Mouse (Mus musculus) forebrain, embryonic 15.5 days (tissue): ENCODE results near the gene Ap3m1. TPM values are rescaled to one million over a fixed set of nuclear protein-coding genes. Genes with fewer than 3 reads are reported as not detected.

Experiments
- ATAC-seq: fragments of 200-750 bp; cut with Nextera tagmentation; replicated peaks from 2 replicates; pipeline ENCODE4 v1.8.0; 2017; ENCODE audit warnings: mild to moderate bottlenecking, moderate TSS enrichment, moderate library complexity
- H3K27ac ChIP-seq: fragments of 300-500 bp; sonication (generic); replicated peaks from 2 replicates; pipeline ENCODE4 v1.5.1; 2015; ENCODE audit warnings: mild to moderate bottlenecking, inconsistent platforms
- H3K27me3 ChIP-seq: fragments of 300-500 bp; sonication (generic); 2 replicates; pipeline ENCODE4 v1.6.1; 2015; ENCODE audit warnings: inconsistent platforms
- H3K36me3 ChIP-seq: fragments of 300-500 bp; sonication (generic); 2 replicates; pipeline ENCODE4 v1.6.1; 2015; ENCODE audit warnings: mild to moderate bottlenecking, inconsistent platforms
- H3K4me1 ChIP-seq: fragments of 300-500 bp; sonication (generic); 2 replicates; pipeline ENCODE4 v1.6.1; 2015; ENCODE audit warnings: inconsistent platforms
- H3K4me2 ChIP-seq: fragments of 300-500 bp; sonication (generic); replicated peaks from 2 replicates; pipeline ENCODE4 v1.6.1; 2015; ENCODE audit warnings: mild to moderate bottlenecking, inconsistent platforms
- H3K4me3 ChIP-seq: fragments of 300-500 bp; sonication (generic); 2 replicates; pipeline ENCODE4 v1.5.1; 2015; ENCODE audit warnings: mild to moderate bottlenecking, inconsistent platforms
- H3K9ac ChIP-seq: fragments of 300-500 bp; sonication (generic); replicated peaks from 2 replicates; pipeline ENCODE4 v1.6.1; 2015; ENCODE audit warnings: mild to moderate bottlenecking, inconsistent platforms
- H3K9me3 ChIP-seq: fragments of 300-500 bp; sonication (generic); 2 replicates; pipeline ENCODE4 v1.6.1; 2016; ENCODE audit warnings: inconsistent platforms
- WGBS: fragments of 180-500 bp; shearing (Covaris S2); methylation state at CpG from one replicate; pipeline ENCODE4 v1.1.7; 2015; ENCODE audit warnings: mixed read lengths; 5-methylcytosine and 5-hydroxymethylcytosine counted together
- polyA plus RNA-seq: library from polyadenylated mRNA; unstranded; fragments of >200 nt; fragmentation: Nextera tagmentation; extraction: Ambion mirVana; gene quantifications from 2 replicates; pipeline ENCODE4 v1.2.1, GENCODE M21; 2015

Gene Ap3m1
- polyA plus RNA-seq, 1 experiment from 2014 or later, result 107 TPM

GRCm38 (mm10) chr14:21064321-21064720, 12.0 kb upstream of the Ap3m1 start:
- H3K27me3 ChIP-seq, result no peaks in the 10 kb centered on the region
- H3K4me2 ChIP-seq, result no peak overlapping the region
- H3K36me3 ChIP-seq, result no peaks in the 10 kb centered on the region
- H3K9ac ChIP-seq, result no peak overlapping the region
- no peaks in the 10 kb centered on the region for H3K9me3 ChIP-seq
- no peak overlapping the region for H3K27ac ChIP-seq
- ATAC-seq, result no peak
- H3K4me1 ChIP-seq, result no peaks in the 10 kb centered on the region
- H3K4me3 ChIP-seq, result no peak overlapping the region
- 32% methylated on average over 1 of the region's 1 CpGs for WGBS

DNA sequence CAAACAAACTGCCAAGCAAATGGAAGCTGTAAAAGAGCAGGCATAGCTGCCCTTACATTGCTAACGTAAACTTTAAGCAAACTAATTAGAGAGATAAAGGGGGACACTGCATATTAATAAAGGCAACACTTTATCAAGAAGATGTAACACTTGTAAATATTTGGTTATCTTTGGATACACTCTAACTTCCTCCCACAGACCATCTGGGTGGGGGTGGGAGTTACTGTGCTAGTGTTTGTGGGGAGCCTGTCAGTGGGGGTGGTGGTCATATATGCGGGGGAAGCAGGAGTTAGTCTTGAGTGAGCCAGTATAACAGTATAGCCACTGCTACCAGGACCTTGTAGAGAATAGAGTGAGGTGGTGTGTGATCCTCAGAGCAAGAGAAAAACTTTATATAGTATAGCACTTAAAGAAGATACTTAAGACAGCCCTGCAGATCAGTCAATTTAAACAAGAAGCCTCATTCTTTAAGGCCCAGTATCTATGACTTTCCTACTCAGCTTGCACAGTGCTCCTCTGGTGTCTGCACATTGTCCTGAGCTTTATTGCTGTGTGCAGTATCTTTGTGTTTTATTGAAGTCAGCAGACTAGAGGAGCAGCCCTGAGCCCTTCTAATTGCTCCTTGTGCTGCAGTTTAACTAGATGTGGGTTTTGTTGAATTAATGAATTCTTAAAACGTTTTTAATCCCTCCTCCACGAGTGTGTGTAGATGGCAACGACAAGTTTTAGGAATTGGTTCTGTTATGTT, 10.6 kb upstream of the Ap3m1 start:
- Histone ChIP-seq H3K27me3 (no peaks in the 10 kb centered on the region), H3K9me3 (no peaks in the 10 kb centered on the region), H3K4me3 (no peak overlapping the region), H3K4me2 (no peak overlapping the region), H3K36me3 (no peaks in the 10 kb centered on the region), H3K27ac (no peak overlapping the region), H3K4me1 (no peaks in the 10 kb centered on the region), H3K9ac (no peak overlapping the region)
- 46% methylated on average over 5 of the region's 5 CpGs for WGBS
- no peak for ATAC-seq

GRCm38 (mm10) chr14:21058972-21059371, 6.7 kb upstream of the Ap3m1 start:
- ATAC-seq, result no peak
- H3K9ac ChIP-seq, result no peak overlapping the region
- H3K4me1 ChIP-seq, result no peaks in the 10 kb centered on the region
- H3K4me3 ChIP-seq, result no peak overlapping the region
- H3K36me3 ChIP-seq, result no peaks in the 10 kb centered on the region
- H3K27me3 ChIP-seq, result no peaks in the 10 kb centered on the region
- no peaks in the 10 kb centered on the region for H3K9me3 ChIP-seq
- no peak overlapping the region for H3K27ac ChIP-seq
- 89% methylated on average over 2 of the region's 2 CpGs for WGBS
- H3K4me2 ChIP-seq, result no peak overlapping the region

- ATAC-seq, result no peak
- no peaks in the 10 kb centered on the region for H3K27me3 ChIP-seq
- peak overlapping the region; percentile 95; the same call in 1 of the 2 replicates for H3K4me2 ChIP-seq
- H3K27ac ChIP-seq, result no peak overlapping the region
- H3K4me3 ChIP-seq, result peak overlapping the region; percentile 71
- 45% methylated on average over 7 of the region's 7 CpGs for WGBS
- H3K9ac ChIP-seq, result no peak overlapping the region
- peaks cover 20% of the 10 kb centered on the region for H3K4me1 ChIP-seq
- H3K9me3 ChIP-seq, result no peaks in the 10 kb centered on the region
- H3K36me3 ChIP-seq, result no peaks in the 10 kb centered on the region
These were observed 1.3 kb upstream of the Ap3m1 start for GRCm38 (mm10) chr14:21053586-21053985.

DNA sequence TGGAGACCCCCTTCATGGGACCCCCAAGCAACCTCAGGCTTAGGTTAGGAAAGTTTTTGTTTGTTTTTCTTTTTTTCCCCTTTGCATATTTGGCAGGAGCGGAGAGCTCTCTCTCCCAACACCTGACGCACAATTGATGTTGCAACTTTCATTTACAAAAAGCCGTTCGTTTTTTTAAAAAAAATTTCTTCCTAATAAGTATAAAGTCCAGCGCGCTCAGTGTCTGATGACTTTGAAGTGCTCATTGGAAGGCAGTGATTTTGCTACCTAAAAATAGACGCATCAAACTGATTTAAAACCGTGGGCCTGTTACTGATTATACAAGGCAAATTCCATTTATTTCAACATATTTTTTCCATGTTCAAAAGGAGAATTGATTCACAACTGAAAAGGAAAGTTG, 843 bp upstream of the Ap3m1 start:
- peaks cover 20% of the 10 kb centered on the region for H3K4me1 ChIP-seq
- ATAC-seq, result no peak
- 9% methylated on average over 8 of the region's 8 CpGs for WGBS

GRCm38 (mm10) chr14:21052781-21053130, 448 bp upstream of the Ap3m1 start:
- peak overlapping the region; percentile 73 for H3K9ac ChIP-seq
- no peaks in the 10 kb centered on the region for H3K36me3 ChIP-seq
- H3K4me2 ChIP-seq, result peak overlapping the region; percentile 95
- peak overlapping the region; percentile 71 for H3K4me3 ChIP-seq
- peak; percentile 66; the same call in 1 of the 2 replicates for ATAC-seq
- 0% methylated on average over 25 of the region's 25 CpGs for WGBS
- H3K9me3 ChIP-seq, result no peaks in the 10 kb centered on the region
- H3K27me3 ChIP-seq, result no peaks in the 10 kb centered on the region
- H3K27ac ChIP-seq, result peak overlapping the region; percentile 94
- H3K4me1 ChIP-seq, result peaks cover 20% of the 10 kb centered on the region

More for the DNA sequence above, 843 bp upstream of the Ap3m1 start:
- Histone ChIP-seq H3K9me3 (no peaks in the 10 kb centered on the region), H3K4me3 (peak overlapping the region; percentile 71), H3K9ac (peak overlapping the region; percentile 73), H3K27ac (no peak overlapping the region), H3K27me3 (no peaks in the 10 kb centered on the region), H3K4me2 (peak overlapping the region; percentile 95), H3K36me3 (no peaks in the 10 kb centered on the region)

GRCm38 (mm10) chr14:21051380-21052111, 762 bp downstream of the Ap3m1 start:
- Histone ChIP-seq H3K4me3 (peak overlapping the region; percentile 71), H3K9me3 (no peaks in the 10 kb centered on the region), H3K27ac (peak overlapping the region; percentile 94), H3K4me2 (peak overlapping the region; percentile 95), H3K9ac (peak overlapping the region; percentile 73), H3K27me3 (no peaks in the 10 kb centered on the region), H3K36me3 (no peaks in the 10 kb centered on the region), H3K4me1 (peaks cover 20% of the 10 kb centered on the region)
- ATAC-seq, result peak; percentile 11; the same call in 1 of the 2 replicates
- WGBS, result 10% methylated on average over 28 of the region's 28 CpGs

DNA sequence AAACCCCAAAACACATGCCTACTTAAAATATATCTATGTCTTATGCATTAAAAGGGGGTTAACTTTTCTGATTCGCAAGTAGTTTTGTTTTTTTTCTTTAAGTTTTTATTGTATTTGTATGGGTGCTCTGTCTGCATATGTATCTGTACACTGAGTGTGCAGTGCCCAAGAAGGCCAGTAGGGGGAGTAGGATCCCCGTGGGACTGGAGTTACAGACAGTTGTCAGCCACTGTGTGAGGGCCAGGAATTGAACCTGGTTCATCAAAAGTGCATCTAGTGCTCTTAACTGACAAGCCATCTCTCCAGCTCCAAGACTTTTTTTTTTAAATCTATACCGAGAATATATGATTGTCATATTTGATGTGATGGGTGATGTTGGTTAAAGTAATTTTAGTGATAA, 1.6 kb downstream of the Ap3m1 start:
- Histone ChIP-seq H3K4me2 (no peak overlapping the region), H3K4me1 (peaks cover 20% of the 10 kb centered on the region), H3K27me3 (no peaks in the 10 kb centered on the region), H3K9me3 (no peaks in the 10 kb centered on the region), H3K36me3 (0 out of 2 replicates have a peak, but pooled peaks cover 4% of the 10 kb centered on the region), H3K27ac (no peak overlapping the region), H3K9ac (no peak overlapping the region), H3K4me3 (no peak overlapping the region)
- 74% methylated on average over 3 of the region's 3 CpGs for WGBS
- no peak for ATAC-seq

- no peak overlapping the region for H3K4me2 ChIP-seq
- peaks cover 20% of the 10 kb centered on the region for H3K4me1 ChIP-seq
- no peaks in the 10 kb centered on the region for H3K27me3 ChIP-seq
- H3K4me3 ChIP-seq, result no peak overlapping the region
- no peak for ATAC-seq
- no peak overlapping the region for H3K27ac ChIP-seq
- no peaks in the 10 kb centered on the region for H3K9me3 ChIP-seq
- peaks cover 11% of the 10 kb centered on the region; the same call in 1 of the 2 replicates for H3K36me3 ChIP-seq
- no peak overlapping the region for H3K9ac ChIP-seq
These were observed 3.4 kb downstream of the Ap3m1 start for GRCm38 (mm10) chr14:21048879-21049278.

DNA sequence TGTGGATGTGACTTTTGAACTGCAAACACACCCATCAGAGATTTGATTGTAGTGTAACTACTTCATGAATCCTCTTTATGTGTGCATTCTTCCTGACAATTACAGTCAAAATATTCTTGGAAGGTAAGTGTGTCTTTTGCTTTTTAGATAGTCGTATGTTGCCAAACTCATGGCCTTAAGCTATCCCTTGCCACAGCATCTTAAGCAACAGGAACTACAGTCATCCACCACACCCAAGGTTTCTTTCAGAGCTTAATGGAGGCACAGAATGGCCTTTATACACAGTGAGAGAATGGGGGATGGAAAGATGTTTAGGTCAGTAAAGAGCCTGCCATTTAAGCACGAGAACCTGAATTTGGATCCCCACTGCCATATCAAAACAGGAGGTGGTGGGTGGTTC, 4.5 kb downstream of the Ap3m1 start:
- no peak overlapping the region for H3K4me2 ChIP-seq
- peaks cover 16% of the 10 kb centered on the region for H3K4me1 ChIP-seq
- no peak overlapping the region for H3K4me3 ChIP-seq
- H3K27me3 ChIP-seq, result no peaks in the 10 kb centered on the region
- H3K27ac ChIP-seq, result no peak overlapping the region
- H3K36me3 ChIP-seq, result peaks cover 17% of the 10 kb centered on the region; the same call in 1 of the 2 replicates
- no peaks in the 10 kb centered on the region for H3K9me3 ChIP-seq
- WGBS, result 93% methylated on average over 2 of the region's 2 CpGs
- no peak for ATAC-seq
- H3K9ac ChIP-seq, result no peak overlapping the region

DNA sequence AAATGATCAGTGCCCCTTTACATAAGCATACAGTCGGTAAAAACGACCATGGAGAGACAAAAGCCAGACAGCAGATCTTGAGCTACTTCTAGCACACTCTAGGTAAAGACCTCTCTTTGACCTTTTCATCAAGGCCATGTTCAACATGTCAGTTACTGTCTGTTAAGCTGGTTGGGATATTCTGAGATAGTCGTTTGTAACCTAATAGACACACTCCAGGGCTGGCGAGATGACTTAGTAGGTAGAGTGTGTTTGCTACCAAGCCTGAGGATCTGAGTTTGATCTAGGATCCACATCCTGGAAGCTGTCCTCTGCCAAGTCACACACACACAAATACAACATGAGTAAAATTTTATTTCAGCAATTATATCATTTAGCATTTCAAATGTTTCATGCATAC, 12.7 kb downstream of the Ap3m1 start:
- Histone ChIP-seq H3K9me3 (no peaks in the 10 kb centered on the region), H3K4me1 (no peaks in the 10 kb centered on the region), H3K9ac (no peak overlapping the region), H3K27ac (no peak overlapping the region), H3K36me3 (peaks cover 50% of the 10 kb centered on the region), H3K27me3 (no peaks in the 10 kb centered on the region), H3K4me3 (no peak overlapping the region), H3K4me2 (no peak overlapping the region)
- 85% methylated on average over 4 of the region's 4 CpGs for WGBS
- ATAC-seq, result no peak

GRCm38 (mm10) chr14:21039077-21039476, 13.2 kb downstream of the Ap3m1 start:
- no peak overlapping the region for H3K9ac ChIP-seq
- H3K27me3 ChIP-seq, result no peaks in the 10 kb centered on the region
- no peaks in the 10 kb centered on the region for H3K9me3 ChIP-seq
- H3K4me2 ChIP-seq, result no peak overlapping the region
- no peaks in the 10 kb centered on the region for H3K4me1 ChIP-seq
- peaks cover 52% of the 10 kb centered on the region for H3K36me3 ChIP-seq
- no peak for ATAC-seq
- H3K4me3 ChIP-seq, result no peak overlapping the region
- 95% methylated on average over 12 of the region's 12 CpGs for WGBS
- H3K27ac ChIP-seq, result no peak overlapping the region
